Mouse (Mus musculus) liver, adult 10 weeks (tissue): Measurements from ENCODE around the gene Smim22. TPM values are rescaled to one million over a fixed set of nuclear protein-coding genes. Genes with fewer than 3 reads are reported as not detected.

ENCODE experiments used
- polyA plus RNA-seq: library from polyadenylated mRNA; stranded (reverse); fragments of 350-450 nt; fragmentation: Illumina TruSeq; extraction: RNeasy Lipid Tissue Mini Kit (QIAGEN cat#74804); gene quantifications from one replicate; pipeline ENCODE4 v1.2.3, GENCODE M21; 2014; ENCODE audit warnings: low read depth, low replicate concordance

The Smim22 gene
- not detected for polyA plus RNA-seq

GRCm38 (mm10) chr16:5007067-5007466, at the start of gene Smim22:
TSS of gene Smim22 (plus strand) at chr16:5007288.

DNA sequence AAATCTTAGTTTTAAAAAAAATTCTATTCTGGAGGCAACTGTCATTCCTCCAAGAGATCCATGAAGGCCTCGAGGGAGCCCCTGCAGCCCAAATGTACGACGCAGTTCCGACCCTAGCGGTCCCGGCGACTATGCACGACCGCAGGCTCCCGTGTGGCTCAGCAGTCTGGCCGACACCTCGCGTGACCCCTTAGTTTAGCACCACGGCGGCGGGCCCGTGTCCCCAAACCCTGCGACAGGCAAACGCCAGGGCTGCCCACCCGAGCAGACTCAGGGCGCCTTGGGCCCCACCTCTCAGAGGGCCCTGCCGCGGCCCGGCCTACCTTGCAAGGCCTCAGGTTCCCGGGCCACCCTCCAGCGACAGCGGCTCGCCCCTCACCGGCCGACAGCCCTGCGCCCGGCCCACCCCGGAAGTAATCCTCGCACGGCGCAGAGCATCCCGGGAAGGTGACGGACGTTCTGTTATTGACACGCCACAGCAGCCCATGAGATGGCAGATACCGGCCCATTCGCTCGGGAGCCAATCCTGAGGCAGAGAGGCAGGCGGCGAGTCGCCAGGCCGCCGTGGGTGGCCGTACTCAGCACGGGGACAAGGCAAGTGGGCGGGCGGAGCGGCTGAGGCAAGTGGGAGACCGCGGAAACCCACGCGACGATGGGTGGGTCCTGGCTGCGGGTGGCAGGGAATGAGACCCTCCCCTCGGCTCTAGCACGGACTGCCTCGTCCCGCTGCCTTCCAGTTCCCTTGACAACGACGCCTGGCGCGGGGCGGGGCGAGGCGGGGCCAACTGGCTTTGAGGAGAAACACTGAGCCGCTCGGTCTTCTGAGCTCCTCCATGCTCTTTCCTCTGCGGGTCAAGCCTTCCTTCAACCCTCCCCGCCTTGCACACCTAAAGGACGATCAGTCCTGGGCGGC, 43.0 kb upstream of the Smim22 start, which contains the start of gene Anks3:
TSS of gene Anks3 (minus strand) at position 409 of the 913 bp plus-strand sequence.

DNA sequence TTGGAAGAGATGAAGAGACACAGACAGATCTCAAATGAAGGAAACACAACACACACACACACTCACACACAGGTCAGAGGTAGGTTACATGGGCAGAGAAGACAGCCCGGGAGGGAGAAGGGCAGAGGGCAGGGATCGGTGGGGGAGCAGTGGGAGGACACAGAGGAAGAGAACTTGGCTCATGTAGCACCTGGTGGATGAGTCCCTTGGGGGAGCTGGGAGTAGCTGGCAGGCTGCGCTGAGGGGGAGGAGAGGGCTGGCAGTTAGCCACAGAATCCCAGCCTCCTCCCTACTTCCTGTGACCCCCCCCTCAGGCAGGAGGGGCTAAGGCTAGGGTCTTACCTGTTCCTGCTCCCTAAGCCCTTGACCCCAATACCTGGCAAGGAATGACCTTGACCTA, 9.5 kb upstream of the Smim22 start, which contains the start of gene Sept12:
TSS of gene Sept12 (minus strand) at position 300 of the 400 bp plus-strand sequence.

DNA sequence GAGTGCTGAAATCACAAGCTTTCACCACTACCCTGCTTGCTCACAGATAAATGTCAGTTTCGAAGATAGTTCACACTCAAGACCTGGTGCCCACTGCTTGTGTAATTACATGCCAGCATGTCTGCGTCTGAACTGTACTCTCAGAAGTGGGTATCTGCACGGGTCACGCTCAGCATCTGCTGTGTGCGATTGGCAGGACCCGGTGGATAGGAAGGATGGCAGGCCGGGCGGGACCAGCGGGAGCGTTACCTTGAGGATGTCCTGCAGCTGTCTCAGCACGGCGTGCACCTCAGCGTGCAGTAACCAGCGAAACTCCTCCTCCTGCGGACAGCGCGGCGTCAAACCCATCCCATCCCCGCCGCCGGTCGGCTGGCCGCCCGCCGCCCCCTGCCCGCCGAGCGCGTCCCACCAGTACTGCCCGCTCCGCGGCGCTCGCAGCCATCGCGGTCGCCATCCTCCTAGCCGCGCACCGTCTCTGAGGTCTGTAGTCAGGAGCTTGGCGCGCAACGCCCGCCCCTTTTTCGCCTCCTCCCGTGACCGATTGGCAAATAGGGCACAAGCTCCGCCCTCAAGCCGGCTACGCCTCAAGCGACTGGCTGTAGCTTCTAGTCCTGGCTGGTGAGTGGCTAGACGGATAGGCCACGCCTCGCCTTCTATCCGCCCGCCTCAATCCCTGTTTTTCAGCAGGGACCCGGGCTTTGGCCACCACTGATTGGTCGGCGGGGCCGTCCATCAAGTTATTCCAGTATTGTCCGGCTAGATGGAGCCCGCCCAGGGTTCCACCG, 6.2 kb downstream of the Smim22 start, which contains the start of gene Rogdi:
TSS of gene Rogdi (minus strand) at position 500 of the 785 bp plus-strand sequence.

DNA sequence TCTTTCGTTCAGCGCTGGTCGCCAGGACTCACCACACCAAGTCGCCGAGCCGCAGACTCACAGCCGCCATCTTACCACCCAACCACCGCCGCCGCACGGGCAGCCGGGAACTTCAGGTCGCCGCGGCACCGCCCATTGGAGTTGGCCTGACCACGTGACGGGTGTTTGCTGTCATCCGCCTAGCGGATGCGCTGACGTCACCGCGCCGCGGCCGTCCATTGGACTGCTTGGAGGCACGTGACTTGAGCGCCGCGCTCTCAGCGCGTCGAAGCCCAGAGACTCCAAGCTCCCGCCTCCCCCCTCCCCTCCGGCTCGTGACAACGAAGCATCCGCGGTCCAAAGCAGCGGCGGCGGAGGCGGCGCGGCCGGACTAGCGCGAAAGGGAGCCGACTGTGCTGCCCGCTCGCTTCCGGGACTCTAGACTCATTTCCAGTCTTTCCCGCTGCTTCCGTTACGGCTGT, 42.7 kb downstream of the Smim22 start, which contains the start of the genes Glyr1 and Ubn1:
TSS of gene Glyr1 (minus strand) at position 90 of the 461 bp plus-strand sequence.
TSS of gene Ubn1 (plus strand) at position 284 of the 461 bp plus-strand sequence.

Other genes with a start within 250 kb of the Smim22 start
- 35.6 TPM for gene Cdip1, start 217.0 kb upstream of the Smim22 start, polyA plus RNA-seq
- not detected for gene 4930562C15Rik, start 171.9 kb upstream of the Smim22 start, polyA plus RNA-seq
- 1.2 TPM for gene Ubald1, start 127.0 kb upstream of the Smim22 start, polyA plus RNA-seq
- gene Mgrn1, start 121.0 kb upstream of the Smim22 start, polyA plus RNA-seq, result 6.2 TPM
- 4.2 TPM for gene Nudt16l1, start 68.5 kb upstream of the Smim22 start, polyA plus RNA-seq
- 3.4 TPM for gene Anks3, start 43.1 kb upstream of the Smim22 start, polyA plus RNA-seq
- gene Sept12, start 9.4 kb upstream of the Smim22 start, polyA plus RNA-seq, result not detected
- gene Rogdi, start 6.3 kb downstream of the Smim22 start, polyA plus RNA-seq, result 1.7 TPM
- 48.3 TPM for gene Glyr1, start 42.6 kb downstream of the Smim22 start, polyA plus RNA-seq
- gene Ubn1, start 42.8 kb downstream of the Smim22 start, polyA plus RNA-seq, result 7.8 TPM
- gene Ppl, start 125.1 kb downstream of the Smim22 start, polyA plus RNA-seq, result 4.8 TPM
- not detected for gene Sec14l5, start 139.8 kb downstream of the Smim22 start, polyA plus RNA-seq
- gene Nagpa, start 196.7 kb downstream of the Smim22 start, polyA plus RNA-seq, result 2.7 TPM
- 0.40 TPM for gene AU021092, start 215.0 kb downstream of the Smim22 start, polyA plus RNA-seq
- gene Alg1, start 226.3 kb downstream of the Smim22 start, polyA plus RNA-seq, result 1.7 TPM
- 2.4 TPM for gene Eef2kmt, start 248.7 kb downstream of the Smim22 start, polyA plus RNA-seq